17 mouse cellular contexts compared by ENCODE assay signal in the genomic region with DNA sequence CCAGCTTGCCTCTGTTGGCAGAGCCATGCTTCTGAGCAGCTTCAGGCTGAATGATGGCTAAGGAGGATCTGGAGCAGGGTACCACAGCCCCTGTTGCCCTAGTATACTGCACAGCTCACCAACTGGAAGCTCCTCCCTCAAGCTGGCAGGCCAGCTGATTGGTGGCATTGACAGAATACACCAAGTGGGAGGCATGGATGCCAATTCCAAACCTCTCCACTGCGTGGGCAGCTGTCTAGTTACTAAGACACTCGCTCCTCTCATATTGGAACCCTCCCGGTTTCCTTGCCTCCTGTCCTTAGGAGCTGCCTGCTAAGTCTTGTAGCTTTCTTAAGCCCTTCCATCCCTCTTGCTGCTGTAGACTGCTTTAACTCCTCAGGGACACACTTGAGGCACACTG. TPM values are rescaled to one million over a fixed set of nuclear protein-coding genes. Genes with fewer than 3 reads are reported as not detected.
DNase-seq lines count a peak whose midpoint lies in the region; ATAC-seq and TF ChIP-seq lines count a peak whose summit lies in the region.
"Had no signal": no experiment of that assay in that cellular context is flagged by ENCODE, and none has a peak within 500 bp of the region (broad histone marks: within the 10 kb centered on the region; RNA-seq: fewer than 3 reads in every experiment).

No protein-coding gene starts in this region.

- intact Hi-C loops in left cerebral cortex, postnatal 10 days (cut with DNase I), result no loop called here

- WGBS in hindbrain, postnatal 0 days, result 56% methylated on average over 3 of the region's 3 CpGs
- WGBS in hindbrain, embryonic 16.5 days, result 77% methylated on average over 3 of the region's 3 CpGs

- no peaks in the 10 kb centered on the region for H3K36me3 ChIP-seq in hindbrain, postnatal 0 days (ENCODE audit: insufficient read depth, low read length)
- H3K36me3 ChIP-seq in hindbrain, embryonic 16.5 days (ENCODE audit: control insufficient read depth, insufficient read depth, low read length), result no peaks in the 10 kb centered on the region
- H3K36me3 ChIP-seq: heart, embryonic 15.5 days; hindbrain, embryonic 13.5 days; liver, embryonic 15.5 days had no signal

- H3K9ac ChIP-seq in hindbrain, postnatal 0 days (replicated peaks; ENCODE audit: low read length), result no peak overlapping the region
- H3K9ac ChIP-seq in hindbrain, embryonic 16.5 days (ENCODE audit: low read depth, low read length), result no peak overlapping the region
- H3K9ac ChIP-seq: heart, embryonic 15.5 days; hindbrain, embryonic 13.5 days; liver, embryonic 15.5 days had no signal

- 0 out of 2 replicates have a peak, but pooled peaks cover 2% of the 10 kb centered on the region for H3K4me1 ChIP-seq in hindbrain, postnatal 0 days (ENCODE audit: insufficient read depth, low read length)
- H3K4me1 ChIP-seq in hindbrain, embryonic 16.5 days (ENCODE audit: control insufficient read depth, insufficient read depth, low read depth, low read length), result no peaks in the 10 kb centered on the region; the same call in 1 of the 2 replicates
- H3K4me1 ChIP-seq: heart, embryonic 15.5 days; hindbrain, embryonic 13.5 days had no signal

- no peak for TF ChIP-seq CTCF in hindbrain, postnatal 0 days (IDR thresholded peaks at IDR 0.05; ENCODE audit: low read depth)
- no peak for TF ChIP-seq CTCF in layer of hippocampus, adult 2 months (conservative IDR thresholded peaks at IDR 0.05)

- H3K27ac ChIP-seq in hindbrain, postnatal 0 days, result no peak overlapping the region
- H3K27ac ChIP-seq in hindbrain, embryonic 16.5 days (ENCODE audit: low read depth, low read length), result no peak overlapping the region
- H3K27ac ChIP-seq in layer of hippocampus, adult 2 months, result no peak overlapping the region
- H3K27ac ChIP-seq: heart, embryonic 15.5 days; hindbrain, embryonic 13.5 days; liver, embryonic 15.5 days had no signal

- no peak overlapping the region for H3K4me3 ChIP-seq in hindbrain, postnatal 0 days (ENCODE audit: low read length)
- H3K4me3 ChIP-seq in hindbrain, embryonic 16.5 days (ENCODE audit: low read length), result no peak overlapping the region
- H3K4me3 ChIP-seq in layer of hippocampus, adult 2 months, result no peak overlapping the region
- H3K4me3 ChIP-seq: heart, embryonic 15.5 days; hindbrain, embryonic 13.5 days; liver, embryonic 15.5 days had no signal

- H3K9me3 ChIP-seq in hindbrain, postnatal 0 days (ENCODE audit: low read length), result no peaks in the 10 kb centered on the region
- no peaks in the 10 kb centered on the region for H3K9me3 ChIP-seq in hindbrain, embryonic 16.5 days (ENCODE audit: control insufficient read depth, low read length)
- H3K9me3 ChIP-seq: heart, embryonic 15.5 days; hindbrain, embryonic 13.5 days; liver, embryonic 15.5 days had no signal

- peak; percentile 22 for DNase-seq in hindbrain, postnatal 0 days (ENCODE audit: low spot score)
- peak; percentile 33 to 55 for DNase-seq in layer of hippocampus, adult 2 months (ENCODE audit: low spot score in 2 of 2)
- peak; percentile 20 to 40 for DNase-seq in left cerebral cortex, postnatal 10 days (ENCODE audit: extremely low spot score in 1 of 2, low spot score in 2 of 2)
- DNase-seq in right cerebral cortex, postnatal 36 days (ENCODE audit: low spot score in 2 of 2), result peak; percentile 23 to 37
- no peak for DNase-seq in ovary, postnatal 10 days (ENCODE audit: low spot score)
- DNase-seq in urinary bladder, postnatal 4 days (ENCODE audit: low spot score in 2 of 2), result no peak
- DNase-seq: cerebellum, adult 11-12 months; gastrocnemius, postnatal 10 days; kidney, adult 18-20 months; lung, postnatal 4 days had no signal

- ATAC-seq in hindbrain, postnatal 0 days, result 0 out of 2 replicates have a peak, but pooled peaks have one; percentile 32
- no peak for ATAC-seq in hindbrain, embryonic 16.5 days
- ATAC-seq: activated CD4-positive, CD25-positive, alpha-beta regulatory T cell, adult 4 months had no signal

- no peak overlapping the region for H3K4me2 ChIP-seq in hindbrain, postnatal 0 days (ENCODE audit: low read depth, low read length)
- no peak overlapping the region for H3K4me2 ChIP-seq in hindbrain, embryonic 16.5 days (ENCODE audit: low read length)
- H3K4me2 ChIP-seq: heart, embryonic 15.5 days; hindbrain, embryonic 13.5 days; liver, embryonic 15.5 days had no signal

- H3K27me3 ChIP-seq in hindbrain, postnatal 0 days (ENCODE audit: insufficient read depth, low read length), result no peaks in the 10 kb centered on the region
- no peaks in the 10 kb centered on the region for H3K27me3 ChIP-seq in hindbrain, embryonic 16.5 days (replicated peaks; ENCODE audit: control insufficient read depth, insufficient read depth, low read length)
- H3K27me3 ChIP-seq: heart, embryonic 15.5 days; hindbrain, embryonic 13.5 days; liver, embryonic 15.5 days had no signal

RNA-seq across cellular contexts. Expression of gene Gm498, which starts 39.0 kb away (rescaled TPM):
- not detected in 2 replicates for total RNA-seq in hindbrain, postnatal 0 days (2014; rRNA removed)
- polyA plus RNA-seq in hindbrain, postnatal 0 days (2015; fragmentation: Nextera tagmentation; extraction: Ambion mirVana), result not detected in 2 replicates
- not detected in 2 replicates for polyA plus RNA-seq in hindbrain, embryonic 16.5 days (2015; fragmentation: Nextera tagmentation; extraction: Ambion mirVana)
- not detected for total RNA-seq in layer of hippocampus, adult 2 months (2021)
- not detected for total RNA-seq in left cerebral cortex, postnatal 10 days (2021)
- total RNA-seq: gastrocnemius, postnatal 10 days had no signal
- polyA plus RNA-seq: heart, embryonic 15.5 days; hindbrain, embryonic 13.5 days; limb, embryonic 11.5 days; liver, embryonic 15.5 days; thymus, postnatal 0 days had no signal

Comparison
In these comparisons a context has a peak if more than half of its experiments do, and no peak if none do; other contexts are left out.
1. DNase-seq: peak in hindbrain, postnatal 0 days (single experiment), layer of hippocampus, adult 2 months (2 of 2), left cerebral cortex, postnatal 10 days (2 of 2) and right cerebral cortex, postnatal 36 days (2 of 2); none in ovary, postnatal 10 days (single experiment) and urinary bladder, postnatal 4 days (0 of 2).